Mouse (Mus musculus) limb, embryonic 12.5 days (tissue): ENCODE measurements around the gene Olfr851. TPM values are rescaled to one million over a fixed set of nuclear protein-coding genes. Genes with fewer than 3 reads are reported as not detected.

Source experiments
- ATAC-seq: fragments of 200-750 bp; cut with Nextera tagmentation; 2 replicates; pipeline ENCODE4 v1.8.0; 2017; ENCODE audit warnings: low read depth, moderate TSS enrichment; ENCODE audit not compliant: insufficient number of reproducible peaks, insufficient read depth, low FRiP score, low TSS enrichment
- H3K27ac ChIP-seq: fragments of 300-500 bp; sonication (generic); 2 replicates; pipeline ENCODE4 v1.5.1; 2016; ENCODE audit warnings: mild to moderate bottlenecking, moderate library complexity
- H3K27me3 ChIP-seq: fragments of 300-500 bp; sonication (generic); 2 replicates; pipeline ENCODE4 v1.6.1; 2016; ENCODE audit warnings: mild to moderate bottlenecking, moderate library complexity
- H3K36me3 ChIP-seq: fragments of 300-500 bp; sonication (generic); 2 replicates; pipeline ENCODE4 v1.6.1; 2016; ENCODE audit warnings: mild to moderate bottlenecking, moderate library complexity
- H3K4me1 ChIP-seq: fragments of 300-500 bp; sonication (generic); replicated peaks from 2 replicates; pipeline ENCODE4 v1.6.1; 2016
- H3K4me2 ChIP-seq: fragments of 300-500 bp; sonication (generic); 2 replicates; pipeline ENCODE4 v1.6.1; 2016; ENCODE audit warnings: mild to moderate bottlenecking, moderate library complexity
- H3K4me3 ChIP-seq: fragments of 300-500 bp; sonication (generic); replicated peaks from 2 replicates; pipeline ENCODE4 v1.5.1; 2016; ENCODE audit warnings: mild to moderate bottlenecking
- H3K9ac ChIP-seq: fragments of 300-500 bp; sonication (generic); replicated peaks from 2 replicates; pipeline ENCODE4 v1.6.1; 2016; ENCODE audit warnings: mild to moderate bottlenecking, moderate library complexity
- H3K9me3 ChIP-seq: fragments of 300-500 bp; sonication (generic); 2 replicates; pipeline ENCODE4 v1.6.1; 2016; ENCODE audit warnings: mild to moderate bottlenecking, moderate library complexity
- WGBS: fragments of 180-500 bp; shearing (Covaris S2); methylation state at CpG from one replicate; pipeline ENCODE4 v1.1.7; 2016; 5-methylcytosine and 5-hydroxymethylcytosine counted together
- polyA plus RNA-seq: library from polyadenylated mRNA; unstranded; fragments of >200 nt; fragmentation: Nextera tagmentation; extraction: Ambion mirVana; gene quantifications from 2 replicates; pipeline ENCODE4 v1.2.1, GENCODE M21; 2016

Gene Olfr851
- polyA plus RNA-seq = not detected in 2 replicates

DNA sequence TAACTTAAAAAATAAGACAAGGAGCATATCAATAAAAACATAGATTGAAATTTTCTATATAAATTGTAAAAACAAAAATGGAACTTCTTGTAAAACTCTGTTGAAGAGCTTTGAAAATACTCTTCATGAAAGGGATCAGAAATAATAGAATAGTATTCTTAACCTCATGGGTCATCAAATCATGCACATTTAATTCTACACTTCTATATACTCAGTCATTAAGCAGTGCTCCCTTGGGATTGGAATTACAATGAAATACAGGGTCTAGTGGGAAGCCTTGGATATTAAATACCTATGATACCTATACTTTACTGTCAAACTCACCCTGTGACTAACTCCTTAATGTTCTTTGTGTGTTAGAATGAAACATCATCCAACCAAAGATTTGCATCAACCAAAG is at the start of gene Olfr851:
Gene Olfr851 (plus strand): TSS at position 301 of the 400 bp plus-strand sequence.
- Histone ChIP-seq H3K36me3 (no peaks in the 10 kb centered on the region), H3K27me3 (no peaks in the 10 kb centered on the region), H3K9ac (no peak within 1 kb of the TSS), H3K9me3 (peaks cover 20% of the 10 kb centered on the region; the same call in 1 of the 2 replicates), H3K27ac (no peak within 1 kb of the TSS), H3K4me1 (no peaks in the 10 kb centered on the region), H3K4me2 (no peak within 1 kb of the TSS), H3K4me3 (no peak within 1 kb of the TSS)
- ATAC-seq = no peak

DNA sequence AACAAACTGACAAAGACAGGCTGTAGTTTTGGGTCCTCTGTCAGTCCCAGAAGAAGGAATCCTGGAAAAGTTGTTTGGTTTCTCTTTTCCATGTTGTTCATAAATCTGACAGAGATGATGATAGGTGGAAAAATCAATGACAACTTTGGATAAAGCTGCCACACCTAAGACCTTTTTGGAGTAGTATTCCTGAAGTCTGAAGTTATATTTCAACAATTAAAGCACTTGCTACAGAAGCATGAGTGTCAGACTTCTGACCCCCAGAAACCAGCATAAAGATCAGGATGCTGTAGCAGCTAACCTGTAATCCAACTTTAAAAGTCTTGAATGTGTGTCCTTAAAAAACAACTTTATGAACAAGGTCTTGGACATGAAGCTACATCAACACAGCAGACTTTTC is 14.9 kb upstream of the Olfr851 start, which contains the start of gene Olfr850:
Gene Olfr850 (minus strand): TSS at position 101 of the 400 bp plus-strand sequence.
- H3K9ac ChIP-seq = no peak within 1 kb of the TSS
- no peaks in the 10 kb centered on the region for H3K27me3 ChIP-seq
- H3K4me3 ChIP-seq = no peak within 1 kb of the TSS
- no peak within 1 kb of the TSS for H3K27ac ChIP-seq
- no peak within 1 kb of the TSS for H3K4me2 ChIP-seq
- no peaks in the 10 kb centered on the region for H3K4me1 ChIP-seq
- no peak for ATAC-seq
- H3K9me3 ChIP-seq = peaks cover 5% of the 10 kb centered on the region; the same call in 1 of the 2 replicates
- no peaks in the 10 kb centered on the region for H3K36me3 ChIP-seq

DNA sequence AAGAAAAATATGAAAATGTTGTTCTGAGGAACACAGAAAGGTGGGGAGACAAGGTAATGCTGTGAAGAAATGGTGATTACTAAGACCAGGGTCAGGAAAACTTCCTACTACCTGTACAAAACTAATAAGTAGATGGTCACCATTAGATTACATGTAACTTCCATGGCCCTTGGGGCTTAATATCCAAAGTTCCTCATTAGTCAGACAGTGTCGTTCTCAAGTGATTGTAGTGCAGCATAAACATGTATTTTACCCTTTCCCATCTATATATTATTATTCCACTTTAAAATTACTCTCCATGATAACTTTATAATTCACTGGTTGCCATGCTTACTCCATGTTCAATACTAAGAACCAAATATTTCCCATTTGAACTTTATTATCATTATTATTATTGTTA is 47.9 kb downstream of the Olfr851 start, which contains the start of gene Olfr853:
Gene Olfr853 (minus strand): TSS at position 101 of the 400 bp plus-strand sequence.
- Histone ChIP-seq H3K4me3 (no peak within 1 kb of the TSS), H3K9me3 (peaks cover 15% of the 10 kb centered on the region), H3K9ac (no peak within 1 kb of the TSS), H3K36me3 (no peaks in the 10 kb centered on the region), H3K4me1 (no peaks in the 10 kb centered on the region), H3K27me3 (no peaks in the 10 kb centered on the region), H3K27ac (no peak within 1 kb of the TSS), H3K4me2 (no peak within 1 kb of the TSS)
- WGBS = 80% methylated on average over 1 of the region's 1 CpGs
- no peak for ATAC-seq

Other genes with a start within 250 kb of the Olfr851 start
- not detected in 2 replicates for gene Olfr843, start 241.3 kb upstream of the Olfr851 start, polyA plus RNA-seq
- not detected in 2 replicates for gene Olfr844, start 176.9 kb upstream of the Olfr851 start, polyA plus RNA-seq
- gene Olfr845, start 156.8 kb upstream of the Olfr851 start, polyA plus RNA-seq = not detected in 2 replicates
- not detected in 2 replicates for gene Olfr846, start 129.3 kb upstream of the Olfr851 start, polyA plus RNA-seq
- gene Olfr847, start 114.6 kb upstream of the Olfr851 start, polyA plus RNA-seq = not detected in 2 replicates
- gene Olfr849, start 53.0 kb upstream of the Olfr851 start, polyA plus RNA-seq = not detected in 2 replicates
- not detected in 2 replicates for gene Olfr850, start 15.0 kb upstream of the Olfr851 start, polyA plus RNA-seq
- gene Olfr853, start 47.8 kb downstream of the Olfr851 start, polyA plus RNA-seq = not detected in 2 replicates
- not detected in 2 replicates for gene Olfr854, start 74.1 kb downstream of the Olfr851 start, polyA plus RNA-seq
- gene Olfr855, start 89.3 kb downstream of the Olfr851 start, polyA plus RNA-seq = not detected in 2 replicates
- gene Zfp317, start 128.8 kb downstream of the Olfr851 start, polyA plus RNA-seq = 37.2 and 37.5 TPM in 2 replicates
- gene Olfr857, start 216.1 kb downstream of the Olfr851 start, polyA plus RNA-seq = not detected in 2 replicates